Mouse (Mus musculus) limb, embryonic 13.5 days (tissue): ENCODE results near the gene Ip6k1. TPM values are rescaled to one million over a fixed set of nuclear protein-coding genes. Genes with fewer than 3 reads are reported as not detected.

Experiments used
- ATAC-seq: fragments of 200-750 bp; cut with Nextera tagmentation; 2 replicates; pipeline ENCODE4 v1.8.0; 2017; ENCODE audit warnings: low read depth, moderate number of reproducible peaks, moderate TSS enrichment; ENCODE audit not compliant: low FRiP score
- H3K27ac ChIP-seq: fragments of 300-500 bp; sonication (generic); 2 replicates; pipeline ENCODE4 v1.5.1; 2015; ENCODE audit warnings: inconsistent platforms, mild to moderate bottlenecking, moderate library complexity
- H3K27me3 ChIP-seq: fragments of 300-500 bp; sonication (generic); 2 replicates; pipeline ENCODE4 v1.6.1; 2015; ENCODE audit warnings: mild to moderate bottlenecking, inconsistent platforms
- H3K36me3 ChIP-seq: fragments of 300-500 bp; sonication (generic); 2 replicates; pipeline ENCODE4 v1.6.1; 2015; ENCODE audit warnings: inconsistent platforms, mild to moderate bottlenecking, moderate library complexity
- H3K4me1 ChIP-seq: fragments of 300-500 bp; sonication (generic); 2 replicates; pipeline ENCODE4 v1.6.1; 2015; ENCODE audit warnings: inconsistent platforms
- H3K4me2 ChIP-seq: fragments of 300-500 bp; sonication (generic); replicated peaks from 2 replicates; pipeline ENCODE4 v1.6.1; 2015; ENCODE audit warnings: inconsistent platforms, mild to moderate bottlenecking, moderate library complexity
- H3K4me3 ChIP-seq: fragments of 300-500 bp; sonication (generic); 2 replicates; pipeline ENCODE4 v1.5.1; 2015; ENCODE audit warnings: moderate library complexity, mild to moderate bottlenecking, inconsistent platforms
- H3K9ac ChIP-seq: fragments of 300-500 bp; sonication (generic); 2 replicates; pipeline ENCODE4 v1.6.1; 2015; ENCODE audit warnings: mild to moderate bottlenecking, inconsistent platforms
- H3K9me3 ChIP-seq: fragments of 300-500 bp; sonication (generic); 2 replicates; pipeline ENCODE4 v1.6.1; 2016; ENCODE audit warnings: inconsistent platforms
- WGBS: fragments of 180-500 bp; shearing (Covaris S2); methylation state at CpG from one replicate; pipeline ENCODE4 v1.1.7; 2015; 5-methylcytosine and 5-hydroxymethylcytosine counted together
- polyA plus RNA-seq: library from polyadenylated mRNA; unstranded; fragments of >200 nt; fragmentation: Nextera tagmentation; extraction: Ambion mirVana; gene quantifications from 2 replicates; pipeline ENCODE4 v1.2.1, GENCODE M21; 2015

The Ip6k1 gene
- polyA plus RNA-seq, 1 experiment from 2014 or later: 72.8 TPM

GRCm38 (mm10) chr9:108069529-108069928 lies 67.2 kb downstream of the Ip6k1 start:
- Histone ChIP-seq H3K4me2 (no peak overlapping the region), H3K36me3 (peaks cover 49% of the 10 kb centered on the region), H3K27me3 (no peaks in the 10 kb centered on the region), H3K9ac (no peak overlapping the region), H3K4me3 (no peak overlapping the region), H3K4me1 (no peaks in the 10 kb centered on the region), H3K9me3 (no peaks in the 10 kb centered on the region), H3K27ac (no peak overlapping the region)
- ATAC-seq: no peak
- 86% methylated on average over 7 of the region's 7 CpGs for WGBS

GRCm38 (mm10) chr9:108071801-108072200 lies 69.5 kb downstream of the Ip6k1 start:
- Histone ChIP-seq H3K9me3 (no peaks in the 10 kb centered on the region), H3K27me3 (no peaks in the 10 kb centered on the region), H3K36me3 (peaks cover 43% of the 10 kb centered on the region), H3K9ac (no peak overlapping the region), H3K4me3 (no peak overlapping the region), H3K4me1 (no peaks in the 10 kb centered on the region), H3K4me2 (no peak overlapping the region), H3K27ac (no peak overlapping the region)
- no peak for ATAC-seq
- WGBS: 85% methylated on average over 4 of the region's 4 CpGs

- H3K4me2 ChIP-seq: no peak overlapping the region
- H3K27me3 ChIP-seq: no peaks in the 10 kb centered on the region
- ATAC-seq: no peak
- H3K9ac ChIP-seq: 0 out of 2 replicates have a peak overlapping the region, but pooled peaks have one; percentile 1
- H3K4me3 ChIP-seq: no peak overlapping the region
- H3K36me3 ChIP-seq: peaks cover 42% of the 10 kb centered on the region
- H3K9me3 ChIP-seq: no peaks in the 10 kb centered on the region
- WGBS: 56% methylated on average over 9 of the region's 9 CpGs
- no peak overlapping the region for H3K27ac ChIP-seq
- no peaks in the 10 kb centered on the region for H3K4me1 ChIP-seq
These were observed 70.2 kb downstream of the Ip6k1 start for GRCm38 (mm10) chr9:108072481-108072924.

DNA sequence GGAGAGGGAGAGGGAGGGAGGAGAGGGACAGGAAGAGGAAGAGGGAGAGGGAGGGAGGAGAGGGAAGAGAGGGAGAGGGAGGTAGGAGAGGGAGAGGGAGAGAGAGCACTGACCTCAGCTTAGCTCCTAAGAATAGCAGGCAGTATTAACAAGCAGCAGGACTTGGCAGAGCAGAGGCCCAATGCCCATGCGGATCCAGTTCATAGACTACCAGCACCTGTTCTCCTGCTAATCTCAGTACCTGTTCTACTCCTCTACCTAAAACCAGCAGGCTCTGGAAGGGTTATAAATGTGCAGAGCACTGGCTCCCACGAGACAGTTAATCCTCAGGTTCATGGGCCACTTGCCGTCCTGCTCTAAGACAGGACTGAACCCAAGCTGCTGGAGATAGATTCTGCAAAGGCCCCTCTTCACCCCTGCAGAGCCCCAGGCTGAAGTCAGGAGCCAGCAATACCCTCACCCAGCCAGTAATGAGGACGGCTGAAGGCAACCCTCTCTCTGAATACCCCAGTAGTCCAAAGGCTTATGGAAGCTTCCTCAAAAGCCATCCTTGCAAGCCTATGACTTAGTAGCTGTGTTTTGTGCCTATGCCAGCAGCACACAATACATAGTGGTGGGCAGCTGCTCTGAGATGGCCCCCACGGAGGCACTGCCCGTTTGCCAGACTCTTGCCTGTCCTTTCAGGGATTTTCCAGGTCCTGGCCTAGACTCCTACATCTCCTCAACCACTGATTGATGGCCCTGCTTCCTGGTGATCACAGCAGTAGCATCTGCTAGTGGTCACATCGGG lies 71.0 kb downstream of the Ip6k1 start:
- 0 out of 2 replicates have a peak overlapping the region, but pooled peaks have one; percentile 36 for H3K9ac ChIP-seq
- ATAC-seq: no peak

GRCm38 (mm10) chr9:108080168-108080567 lies 77.9 kb downstream of the Ip6k1 start, which contains the start of gene Mst1:
Gene Mst1 (plus strand): TSS chr9:108080436.
- peaks cover 51% of the 10 kb centered on the region for H3K27me3 ChIP-seq
- peaks cover 23% of the 10 kb centered on the region for H3K4me1 ChIP-seq
- no peaks in the 10 kb centered on the region for H3K9me3 ChIP-seq
- no peak for ATAC-seq
- peak within 1 kb of the TSS; percentile 97 for H3K9ac ChIP-seq
- WGBS: 65% methylated on average over 5 of the region's 5 CpGs
- H3K27ac ChIP-seq: no peak within 1 kb of the TSS
- peaks cover 20% of the 10 kb centered on the region for H3K36me3 ChIP-seq
- peak within 1 kb of the TSS; percentile 88 for H3K4me3 ChIP-seq
- peak within 1 kb of the TSS; percentile 94 for H3K4me2 ChIP-seq

More for the DNA sequence above, 71.0 kb downstream of the Ip6k1 start:
- WGBS: 59% methylated on average over 7 of the region's 7 CpGs
- Histone ChIP-seq H3K27ac (no peak overlapping the region), H3K4me1 (peaks cover 8% of the 10 kb centered on the region), H3K4me3 (no peak overlapping the region), H3K27me3 (no peaks in the 10 kb centered on the region), H3K4me2 (no peak overlapping the region), H3K9me3 (no peaks in the 10 kb centered on the region), H3K36me3 (peaks cover 40% of the 10 kb centered on the region)

DNA sequence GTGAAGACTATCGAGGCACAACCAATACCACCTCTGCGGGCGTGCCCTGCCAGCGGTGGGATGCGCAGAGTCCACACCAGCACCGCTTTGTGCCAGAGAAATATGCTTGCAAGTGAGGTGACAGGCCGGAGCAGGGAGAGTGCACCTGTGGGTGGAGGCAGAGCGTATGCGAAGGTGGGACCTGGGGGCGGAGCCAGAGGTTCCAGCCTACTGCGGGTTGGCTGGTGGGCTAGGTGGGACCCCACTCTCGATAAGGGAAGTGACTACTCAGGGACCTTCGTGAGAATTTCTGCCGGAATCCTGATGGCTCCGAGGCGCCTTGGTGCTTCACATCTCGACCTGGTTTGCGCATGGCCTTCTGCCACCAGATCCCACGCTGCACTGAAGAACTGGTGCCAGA lies 80.2 kb downstream of the Ip6k1 start:
- H3K27me3 ChIP-seq: peaks cover 51% of the 10 kb centered on the region
- H3K4me3 ChIP-seq: peak overlapping the region; percentile 27
- H3K36me3 ChIP-seq: peaks cover 39% of the 10 kb centered on the region
- no peaks in the 10 kb centered on the region for H3K9me3 ChIP-seq
- H3K4me1 ChIP-seq: peaks cover 23% of the 10 kb centered on the region
- no peak for ATAC-seq
- WGBS: 8% methylated on average over 19 of the region's 19 CpGs
- peak overlapping the region; percentile 51 for H3K4me2 ChIP-seq
- peak overlapping the region; percentile 51 for H3K9ac ChIP-seq
- no peak overlapping the region for H3K27ac ChIP-seq

DNA sequence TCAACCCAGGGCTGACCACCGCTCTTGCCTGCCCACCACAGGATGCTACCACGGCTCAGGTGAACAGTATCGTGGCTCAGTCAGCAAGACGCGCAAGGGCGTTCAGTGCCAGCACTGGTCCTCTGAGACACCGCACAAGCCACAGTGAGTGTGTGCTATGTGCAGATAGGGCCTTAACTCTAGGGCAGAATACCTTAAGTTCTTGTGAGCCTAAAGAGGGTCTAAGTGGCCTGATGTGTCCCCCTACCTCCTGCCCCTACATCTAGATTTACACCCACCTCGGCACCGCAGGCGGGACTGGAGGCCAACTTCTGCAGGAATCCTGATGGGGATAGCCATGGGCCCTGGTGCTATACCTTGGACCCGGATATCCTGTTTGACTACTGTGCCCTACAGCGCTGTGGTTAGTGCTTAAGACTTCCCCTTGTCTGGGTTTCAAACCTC lies 80.7 kb downstream of the Ip6k1 start, which contains the start of gene Rnf123:
Gene Rnf123 (minus strand): TSS at position 359 of the 444 bp plus-strand sequence.
- H3K36me3 ChIP-seq: peaks cover 44% of the 10 kb centered on the region
- peaks cover 51% of the 10 kb centered on the region for H3K27me3 ChIP-seq
- ATAC-seq: no peak
- no peaks in the 10 kb centered on the region for H3K9me3 ChIP-seq
- H3K4me3 ChIP-seq: peak within 1 kb of the TSS; percentile 27
- no peak within 1 kb of the TSS for H3K27ac ChIP-seq
- H3K9ac ChIP-seq: peak within 1 kb of the TSS; percentile 51
- H3K4me2 ChIP-seq: peak within 1 kb of the TSS; percentile 51
- H3K4me1 ChIP-seq: peaks cover 19% of the 10 kb centered on the region
- WGBS: 33% methylated on average over 12 of the region's 12 CpGs

GRCm38 (mm10) chr9:108083561-108083960 lies 81.3 kb downstream of the Ip6k1 start:
- WGBS: 84% methylated on average over 6 of the region's 6 CpGs
- Histone ChIP-seq H3K4me1 (peaks cover 13% of the 10 kb centered on the region), H3K9ac (no peak overlapping the region), H3K27me3 (peaks cover 51% of the 10 kb centered on the region), H3K27ac (no peak overlapping the region), H3K4me2 (no peak overlapping the region), H3K4me3 (no peak overlapping the region), H3K36me3 (peaks cover 49% of the 10 kb centered on the region), H3K9me3 (no peaks in the 10 kb centered on the region)
- no peak for ATAC-seq

DNA sequence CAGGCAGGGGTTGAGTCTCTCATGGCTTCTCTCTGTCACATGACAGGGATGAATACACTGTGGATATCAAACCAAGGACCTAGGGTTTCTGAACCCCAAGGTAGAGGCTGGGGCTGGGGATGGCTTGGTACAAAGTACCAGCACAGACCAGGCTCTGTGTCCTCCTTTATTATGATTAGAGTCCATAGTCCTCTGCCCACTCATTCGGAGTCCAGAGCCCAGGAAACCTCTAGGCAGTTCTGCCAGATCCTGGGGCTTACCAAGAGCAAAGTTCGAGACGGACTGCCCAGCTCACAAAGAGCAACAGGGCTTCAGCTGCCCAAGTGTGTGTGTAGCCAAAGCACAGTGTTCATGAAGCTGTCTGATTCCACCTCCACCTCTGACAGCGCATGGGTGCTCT lies 83.0 kb downstream of the Ip6k1 start:
- Histone ChIP-seq H3K4me3 (no peak overlapping the region), H3K36me3 (peaks cover 66% of the 10 kb centered on the region), H3K9me3 (no peaks in the 10 kb centered on the region), H3K27ac (no peak overlapping the region), H3K27me3 (peaks cover 45% of the 10 kb centered on the region), H3K9ac (no peak overlapping the region), H3K4me1 (peaks cover 8% of the 10 kb centered on the region; the same call in 1 of the 2 replicates), H3K4me2 (no peak overlapping the region)
- 96% methylated on average over 4 of the region's 4 CpGs for WGBS
- no peak for ATAC-seq

DNA sequence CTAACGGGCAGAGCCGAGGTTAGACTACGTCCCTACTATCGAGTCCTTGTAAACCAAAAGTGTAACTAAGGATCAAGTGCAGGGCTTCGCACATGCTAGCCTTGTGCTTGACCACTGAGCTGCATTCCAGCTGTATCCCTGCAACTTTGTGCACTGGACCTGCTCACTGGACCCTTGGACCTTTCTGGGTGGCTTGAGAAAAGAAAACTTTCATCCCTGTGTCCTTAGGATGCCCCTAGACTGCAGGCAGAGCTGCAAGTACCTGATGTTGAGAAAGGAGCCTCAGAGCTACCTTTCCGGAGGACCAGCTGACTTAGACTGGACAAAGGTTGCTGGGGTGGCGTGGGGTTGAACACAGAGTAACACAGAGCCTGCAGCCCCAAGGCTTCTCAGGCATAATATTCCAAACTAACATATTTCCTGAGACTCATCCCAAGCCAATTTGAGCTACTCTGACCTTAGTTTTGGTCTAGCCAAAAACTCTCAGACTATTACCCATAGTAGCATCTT lies 88.4 kb downstream of the Ip6k1 start:
- H3K27ac ChIP-seq: no peak overlapping the region

GRCm38 (mm10) chr9:108093586-108093985 lies 91.3 kb downstream of the Ip6k1 start:
- WGBS: 72% methylated on average over 10 of the region's 10 CpGs
- H3K4me3 ChIP-seq: peak overlapping the region; percentile 69
- peak overlapping the region; percentile 99 for H3K4me2 ChIP-seq
- peak overlapping the region; percentile 81; the same call in 1 of the 2 replicates for H3K27ac ChIP-seq
- H3K9ac ChIP-seq: peak overlapping the region; percentile 83
- no peak for ATAC-seq
- H3K36me3 ChIP-seq: peaks cover 43% of the 10 kb centered on the region
- no peaks in the 10 kb centered on the region for H3K9me3 ChIP-seq
- no peaks in the 10 kb centered on the region for H3K27me3 ChIP-seq
- peaks cover 29% of the 10 kb centered on the region for H3K4me1 ChIP-seq

More for the DNA sequence above, 88.4 kb downstream of the Ip6k1 start:
- 92% methylated on average over 7 of the region's 7 CpGs for WGBS
- Histone ChIP-seq H3K9ac (peak overlapping the region; percentile 19; the same call in 1 of the 2 replicates), H3K27me3 (no peaks in the 10 kb centered on the region), H3K4me3 (no peak overlapping the region), H3K36me3 (peaks cover 72% of the 10 kb centered on the region), H3K4me2 (no peak overlapping the region), H3K4me1 (peaks cover 18% of the 10 kb centered on the region), H3K9me3 (no peaks in the 10 kb centered on the region)
- ATAC-seq: no peak
